Mouse (Mus musculus) thymus, postnatal 36 days (tissue): ENCODE measurements around the gene Clba1.
A peak's percentile ranks its signal among the peaks of the same experiment; 100 is the strongest.

ENCODE experiments used
- DNase-seq, 2 experiments: peaks; one replicate each; pipeline ENCODE4 v3.0.0; 2022; ENCODE audit warnings: mixed read lengths in 2 of 2

Clba1 gene

GRCm38 (mm10) chr12:112853050-112853729 lies 44.5 kb downstream of the Clba1 start:
- peak in 1 of 2 experiments; percentile 3 for DNase-seq

- DNase-seq = peak; percentile 66 to 77
Measured at GRCm38 (mm10) chr12:112854610-112855333, 46.0 kb downstream of the Clba1 start.

GRCm38 (mm10) chr12:112856338-112856737 lies 47.6 kb downstream of the Clba1 start:
- DNase-seq = no peak

- peak in 1 of 2 experiments; percentile 42 for DNase-seq
Measured at GRCm38 (mm10) chr12:112857021-112857925, 48.5 kb downstream of the Clba1 start.

GRCm38 (mm10) chr12:112858581-112859336 lies 50.0 kb downstream of the Clba1 start:
- peak in 1 of 2 experiments; percentile 26 for DNase-seq

GRCm38 (mm10) chr12:112859930-112860329 lies 51.2 kb downstream of the Clba1 start:
- DNase-seq = peak; percentile 86 to 89

GRCm38 (mm10) chr12:112860765-112861164 lies 52.0 kb downstream of the Clba1 start:
- peak; percentile 78 to 84 for DNase-seq

- no peak for DNase-seq
Measured at GRCm38 (mm10) chr12:112861911-112862321, 53.2 kb downstream of the Clba1 start.

GRCm38 (mm10) chr12:112864804-112865203 lies 56.1 kb downstream of the Clba1 start:
- no peak for DNase-seq
